Mouse (Mus musculus) brown adipose tissue, adult 24 weeks (tissue): ENCODE data around the gene Pgp. TPM values are rescaled to one million over a fixed set of nuclear protein-coding genes. Genes with fewer than 3 reads are reported as not detected.

Experiments used
- H3K27ac ChIP-seq: fragments of 200-500 bp; replicated peaks from 2 replicates; pipeline ENCODE4 v1.5.1; 2012; ENCODE audit warnings: low read depth, mild to moderate bottlenecking, low read length
- H3K4me1 ChIP-seq: fragments of 200-500 bp; 2 replicates; pipeline ENCODE4 v1.6.1; 2012; ENCODE audit warnings: low read length, mixed read lengths; ENCODE audit not compliant: control insufficient read depth, insufficient read depth, insufficient read length
- H3K4me3 ChIP-seq: fragments of 200-500 bp; 2 replicates; pipeline ENCODE4 v1.5.1; 2012; ENCODE audit warnings: low read depth, mild to moderate bottlenecking, low read length, moderate library complexity; ENCODE audit not compliant: insufficient read depth
- polyA plus RNA-seq: library from polyadenylated mRNA; stranded (reverse); fragments of >200 nt; gene quantifications from 2 replicates; pipeline ENCODE4 v1.2.4, GENCODE M21; 2012; ENCODE audit not compliant: missing spikeins, insufficient read depth, insufficient read length

The Pgp gene
- polyA plus RNA-seq, 1 experiment = 47.3 TPM

- H3K4me1 ChIP-seq = peaks cover 3% of the 10 kb centered on the region; the same call in 1 of the 2 replicates
- H3K27ac ChIP-seq = peak overlapping the region; percentile 81
- H3K4me3 ChIP-seq = peak overlapping the region; percentile 53
Observed at GRCm38 (mm10) chr17:24514270-24515257, 44.4 kb downstream of the Pgp start.

- H3K27ac ChIP-seq = no peak overlapping the region
- H3K4me1 ChIP-seq = peaks cover 3% of the 10 kb centered on the region; the same call in 1 of the 2 replicates
- no peak overlapping the region for H3K4me3 ChIP-seq
Observed at GRCm38 (mm10) chr17:24520450-24520849, 50.3 kb downstream of the Pgp start.

Other genes starting within 250 kb of the Pgp start
- 2.2 and 4.2 TPM in 2 replicates for gene Tedc2, start 249.5 kb upstream of the Pgp start, polyA plus RNA-seq
- 0.79 TPM in 1 of 2 replicates, not detected in the other for gene Ccnf, start 218.9 kb upstream of the Pgp start, polyA plus RNA-seq
- not detected in 2 replicates for gene Abca17, start 119.3 kb upstream of the Pgp start, polyA plus RNA-seq
- 6.7 and 8.3 TPM in 2 replicates for gene Abca3, start 118.4 kb upstream of the Pgp start, polyA plus RNA-seq
- 44.3 and 47.2 TPM in 2 replicates for gene Rnps1, start 55.8 kb upstream of the Pgp start, polyA plus RNA-seq
- 1,121 and 1,239 TPM in 2 replicates for gene Eci1, start 43.8 kb upstream of the Pgp start, polyA plus RNA-seq
- not detected in 2 replicates for gene Dnase1l2, start 27.3 kb upstream of the Pgp start, polyA plus RNA-seq
- 6.9 and 7.0 TPM in 2 replicates for gene E4f1, start 79 bp upstream of the Pgp start, polyA plus RNA-seq
- gene Bricd5, start 3.5 kb downstream of the Pgp start, polyA plus RNA-seq = not detected in 2 replicates
- gene Mlst8, start 8.7 kb downstream of the Pgp start, polyA plus RNA-seq = 6.6 and 9.8 TPM in 2 replicates
- not detected in 2 replicates for gene Caskin1, start 18.2 kb downstream of the Pgp start, polyA plus RNA-seq
- gene Traf7, start 57.5 kb downstream of the Pgp start, polyA plus RNA-seq = 32.1 and 42.0 TPM in 2 replicates
- gene Rab26, start 63.8 kb downstream of the Pgp start, polyA plus RNA-seq = not detected in 2 replicates
- 8.2 and 10.1 TPM in 2 replicates for gene Pkd1, start 79.4 kb downstream of the Pgp start, polyA plus RNA-seq
- 67.6 and 69.2 TPM in 2 replicates for gene Tsc2, start 162.2 kb downstream of the Pgp start, polyA plus RNA-seq
- 3.4 and 7.7 TPM in 2 replicates for gene Nthl1, start 162.3 kb downstream of the Pgp start, polyA plus RNA-seq
- gene Slc9a3r2, start 179.9 kb downstream of the Pgp start, polyA plus RNA-seq = 20.1 and 32.2 TPM in 2 replicates
- gene Npw, start 188.1 kb downstream of the Pgp start, polyA plus RNA-seq = not detected in 2 replicates
- gene Zfp598, start 199.3 kb downstream of the Pgp start, polyA plus RNA-seq = 9.2 and 10.0 TPM in 2 replicates
- gene Syngr3, start 219.6 kb downstream of the Pgp start, polyA plus RNA-seq = not detected in 2 replicates
- 32.8 and 36.9 TPM in 2 replicates for gene Gfer, start 225.8 kb downstream of the Pgp start, polyA plus RNA-seq
- 1.1 TPM in 1 of 2 replicates, not detected in the other for gene Noxo1, start 225.8 kb downstream of the Pgp start, polyA plus RNA-seq
- gene Tbl3, start 237.3 kb downstream of the Pgp start, polyA plus RNA-seq = 19.9 TPM in 2 replicates
- gene Rnf151, start 247.7 kb downstream of the Pgp start, polyA plus RNA-seq = not detected in 2 replicates
- gene Rps2, start 247.7 kb downstream of the Pgp start, polyA plus RNA-seq = 608 and 619 TPM in 2 replicates